8 mouse cellular contexts compared by ENCODE assay signal in genomic region chr11:120437857-120438385, GRCm38 (mm10). TPM values are rescaled to one million over a fixed set of nuclear protein-coding genes. Genes with fewer than 3 reads are reported as not detected.
DNase-seq lines count a peak whose midpoint lies in the region; ATAC-seq and TF ChIP-seq lines count a peak whose summit lies in the region.

No protein-coding gene starts in this region.

- peaks cover 4% of the 10 kb centered on the region; the same call in 1 of the 2 replicates for H3K36me3 ChIP-seq in heart, embryonic 11.5 days (ENCODE audit: control insufficient read depth, insufficient read depth, low read length)
- peaks cover 30% of the 10 kb centered on the region for H3K36me3 ChIP-seq in C2C12 (ENCODE audit: control insufficient read depth, insufficient read depth)
- H3K36me3 ChIP-seq in forebrain, embryonic 13.5 days (ENCODE audit: poor library complexity, severe bottlenecking), result peaks cover 22% of the 10 kb centered on the region
- peaks cover 10% of the 10 kb centered on the region for H3K36me3 ChIP-seq in liver, embryonic 14.5 days (replicated peaks; ENCODE audit: control insufficient read depth, insufficient read depth, low read depth)

- no peak for ATAC-seq in heart, embryonic 11.5 days (replicated peaks; ENCODE audit: insufficient number of reproducible peaks, low FRiP score, low TSS enrichment)
- ATAC-seq in forebrain, embryonic 13.5 days, result no peak
- ATAC-seq in liver, embryonic 14.5 days (ENCODE audit: insufficient read depth), result no peak
- ATAC-seq in activated CD4-positive, CD25-positive, alpha-beta regulatory T cell, adult 4 months, result no peak
- ATAC-seq in inflammation-experienced regulatory T-cells, adult 6 months, result no peak

- no peaks in the 10 kb centered on the region for H3K9me3 ChIP-seq in heart, embryonic 11.5 days (replicated peaks; ENCODE audit: control insufficient read depth, low read length)
- H3K9me3 ChIP-seq in forebrain, embryonic 13.5 days (replicated peaks), result no peaks in the 10 kb centered on the region
- H3K9me3 ChIP-seq in liver, embryonic 14.5 days (ENCODE audit: control insufficient read depth, low read length), result no peaks in the 10 kb centered on the region

- H3K9ac ChIP-seq in heart, embryonic 11.5 days (ENCODE audit: low read depth, low read length), result peak overlapping the region; percentile 95
- H3K9ac ChIP-seq in forebrain, embryonic 13.5 days, result peak overlapping the region; percentile 98
- peak overlapping the region; percentile 91 for H3K9ac ChIP-seq in liver, embryonic 14.5 days (replicated peaks)

- H3K4me3 ChIP-seq in heart, embryonic 11.5 days (ENCODE audit: low read depth, low read length), result peak overlapping the region; percentile 96
- H3K4me3 ChIP-seq in C2C12 (ENCODE audit: insufficient read depth, poor library complexity, severe bottlenecking), result peak overlapping the region; percentile 93
- peak overlapping the region; percentile 98 for H3K4me3 ChIP-seq in forebrain, embryonic 13.5 days
- peak overlapping the region; percentile 84 to 96 for H3K4me3 ChIP-seq in liver, embryonic 14.5 days (ENCODE audit: insufficient read depth in 1 of 2, low read depth in 2 of 2, low read length in 2 of 2)

- peaks cover 12% of the 10 kb centered on the region for H3K4me1 ChIP-seq in heart, embryonic 11.5 days (ENCODE audit: control insufficient read depth, insufficient read depth, low read length)
- peaks cover 13% of the 10 kb centered on the region for H3K4me1 ChIP-seq in forebrain, embryonic 13.5 days
- peaks cover 9 to 10% of the 10 kb centered on the region in 2 experiments for H3K4me1 ChIP-seq in liver, embryonic 14.5 days (replicated peaks; ENCODE audit: control insufficient read depth in 2 of 2, insufficient read depth in 2 of 2, low read length in 1 of 2)

- TF ChIP-seq CTCF in C2C12 (IDR thresholded peaks at IDR 0.05; ENCODE audit: control insufficient read depth, insufficient read depth, insufficient read length), result no peak
- TF ChIP-seq CTCF in liver, embryonic 14.5 days (IDR thresholded peaks at IDR 0.05; ENCODE audit: low read depth), result no peak

- peaks cover 45% of the 10 kb centered on the region for H3K79me2 ChIP-seq in C2C12 (ENCODE audit: control insufficient read depth, insufficient read depth)

- 30% methylated on average over 12 of the region's 12 CpGs for WGBS in heart, embryonic 11.5 days (ENCODE audit: insufficient replicate concordance)
- 31% methylated on average over 12 of the region's 12 CpGs for WGBS in forebrain, embryonic 13.5 days
- 27% methylated on average over 12 of the region's 12 CpGs for WGBS in liver, embryonic 14.5 days (ENCODE audit: insufficient replicate concordance)

- no peak for TF ChIP-seq EP300 in liver, embryonic 14.5 days (IDR thresholded peaks at IDR 0.05; ENCODE audit: low read depth)

- H3K4me2 ChIP-seq in heart, embryonic 11.5 days, result peak overlapping the region; percentile 81
- H3K4me2 ChIP-seq in forebrain, embryonic 13.5 days, result peak overlapping the region; percentile 91
- peak overlapping the region; percentile 93 for H3K4me2 ChIP-seq in liver, embryonic 14.5 days (ENCODE audit: low read depth)

- DNase-seq in heart, adult 9 months (ENCODE audit: low spot score in 2 of 2), result no peak
- DNase-seq in liver, embryonic 14.5 days (ENCODE audit: low read depth in 3 of 3, low spot score in 3 of 3), result no peak
- no peak for DNase-seq in urinary bladder, postnatal 25 days (ENCODE audit: low spot score)

- H3ac ChIP-seq in C2C12 (ENCODE audit: control insufficient read depth, insufficient read length, low read depth), result peak overlapping the region; percentile 26

- no peaks in the 10 kb centered on the region for H3K27me3 ChIP-seq in heart, embryonic 11.5 days (ENCODE audit: control insufficient read depth, insufficient read depth, low read length)
- H3K27me3 ChIP-seq in C2C12 (ENCODE audit: control insufficient read depth, insufficient read depth, insufficient read length), result peaks cover 14% of the 10 kb centered on the region
- H3K27me3 ChIP-seq in forebrain, embryonic 13.5 days, result no peaks in the 10 kb centered on the region
- no peaks in the 10 kb centered on the region for H3K27me3 ChIP-seq in liver, embryonic 14.5 days (ENCODE audit: control insufficient read depth, insufficient read depth, low read length)

- H3K27ac ChIP-seq in heart, embryonic 11.5 days (ENCODE audit: low read depth, low read length), result peak overlapping the region; percentile 80
- H3K27ac ChIP-seq in forebrain, embryonic 13.5 days, result no peak overlapping the region
- H3K27ac ChIP-seq in liver, embryonic 14.5 days, result peak overlapping the region; percentile 75

- peaks cover 40% of the 10 kb centered on the region for H3K79me3 ChIP-seq in C2C12 (ENCODE audit: low read depth)

TF ChIP-seq in C2C12, 6 proteins besides CTCF, POLR2A, EP300 and RAD21:
- TF ChIP-seq MYOG (IDR thresholded peaks at IDR 0.05; ENCODE audit: control insufficient read depth, extremely low read depth, insufficient read length) (no peak), MYOD1 (IDR thresholded peaks at IDR 0.05; ENCODE audit: control insufficient read depth, insufficient read length, low read depth) (no peak), FOSL1 (IDR thresholded peaks at IDR 0.05; ENCODE audit: insufficient read depth, low read length, poor library complexity, severe bottlenecking) (no peak), MAX (IDR thresholded peaks at IDR 0.05) (peak; percentile 0)

RNA-seq across cellular contexts. Expression of gene Nploc4, which starts 0.4 kb away (rescaled TPM):
- polyA plus RNA-seq in heart, embryonic 11.5 days (2014; fragmentation: Nextera tagmentation; extraction: Ambion mirVana), result 31.0 and 36.7 TPM in 2 replicates
- polyA plus RNA-seq in C2C12 (2012; fragmentation: generic; extraction: Trizol), result 61.8 TPM
- 33.6 and 33.9 TPM in 2 replicates for polyA plus RNA-seq in forebrain, embryonic 13.5 days (2015; fragmentation: Nextera tagmentation; extraction: Ambion mirVana)
- polyA plus RNA-seq in liver, embryonic 14.5 days (2012; rRNA removed), result 17.9 and 21.1 TPM in 2 replicates
- polyA plus RNA-seq in liver, embryonic 14.5 days (2014; fragmentation: Nextera tagmentation; extraction: Ambion mirVana), result 21.2 and 22.2 TPM in 2 replicates
- 1 to 10 TPM; 9.1 to 9.7 TPM for polyA plus RNA-seq in activated CD4-positive, CD25-positive, alpha-beta regulatory T cell, adult 4 months (2017; shearing (Covaris generic))
- 10 to 100 TPM in 2 of 3 experiments, 1 to 10 TPM in 1; 8.6 to 12.4 (median 11.0) TPM for polyA plus RNA-seq in inflammation-experienced regulatory T-cells, adult 6 months (2017; shearing (Covaris generic))

RNA-seq across cellular contexts. Expression of gene Tspan10, which starts 4.5 kb away (rescaled TPM):
- not detected in 2 replicates for polyA plus RNA-seq in heart, embryonic 11.5 days (2014; fragmentation: Nextera tagmentation; extraction: Ambion mirVana)
- 0.02 TPM for polyA plus RNA-seq in C2C12 (2012; fragmentation: generic; extraction: Trizol)
- polyA plus RNA-seq in forebrain, embryonic 13.5 days (2015; fragmentation: Nextera tagmentation; extraction: Ambion mirVana), result not detected in 2 replicates
- not detected in 2 replicates for polyA plus RNA-seq in liver, embryonic 14.5 days (2012; rRNA removed)
- polyA plus RNA-seq in liver, embryonic 14.5 days (2014; fragmentation: Nextera tagmentation; extraction: Ambion mirVana), result not detected in 2 replicates
- polyA plus RNA-seq in activated CD4-positive, CD25-positive, alpha-beta regulatory T cell, adult 4 months (2017; shearing (Covaris generic)), result not detected
- under 1 TPM in 1 of 3 experiments, not detected in 2; 0.28 TPM for polyA plus RNA-seq in inflammation-experienced regulatory T-cells, adult 6 months (2017; shearing (Covaris generic))

RNA-seq across cellular contexts. Expression of gene Pde6g, which starts 15.4 kb away (rescaled TPM):
- 0.24 TPM in 1 of 2 replicates, not detected in the other for polyA plus RNA-seq in heart, embryonic 11.5 days (2014; fragmentation: Nextera tagmentation; extraction: Ambion mirVana)
- polyA plus RNA-seq in C2C12 (2012; fragmentation: generic; extraction: Trizol), result 0.13 TPM
- 0.19 and 0.20 TPM in 2 replicates for polyA plus RNA-seq in forebrain, embryonic 13.5 days (2015; fragmentation: Nextera tagmentation; extraction: Ambion mirVana)
- polyA plus RNA-seq in liver, embryonic 14.5 days (2012; rRNA removed), result 0.19 and 0.25 TPM in 2 replicates
- polyA plus RNA-seq in liver, embryonic 14.5 days (2014; fragmentation: Nextera tagmentation; extraction: Ambion mirVana), result 0.15 and 0.23 TPM in 2 replicates
- under 1 TPM in 1 of 2 experiments, not detected in 1; 0.38 TPM for polyA plus RNA-seq in activated CD4-positive, CD25-positive, alpha-beta regulatory T cell, adult 4 months (2017; shearing (Covaris generic))
- under 1 TPM in 2 of 3 experiments, not detected in 1; 0.15 to 0.56 TPM for polyA plus RNA-seq in inflammation-experienced regulatory T-cells, adult 6 months (2017; shearing (Covaris generic))

RNA-seq across cellular contexts. Expression of gene Oxld1, which starts 19.9 kb away (rescaled TPM):
- 16.9 and 19.6 TPM in 2 replicates for polyA plus RNA-seq in heart, embryonic 11.5 days (2014; fragmentation: Nextera tagmentation; extraction: Ambion mirVana)
- 7.5 TPM for polyA plus RNA-seq in C2C12 (2012; fragmentation: generic; extraction: Trizol)
- 9.2 and 10.7 TPM in 2 replicates for polyA plus RNA-seq in forebrain, embryonic 13.5 days (2015; fragmentation: Nextera tagmentation; extraction: Ambion mirVana)
- polyA plus RNA-seq in liver, embryonic 14.5 days (2012; rRNA removed), result 5.3 and 5.8 TPM in 2 replicates
- polyA plus RNA-seq in liver, embryonic 14.5 days (2014; fragmentation: Nextera tagmentation; extraction: Ambion mirVana), result 8.0 and 8.4 TPM in 2 replicates
- polyA plus RNA-seq in activated CD4-positive, CD25-positive, alpha-beta regulatory T cell, adult 4 months (2017; shearing (Covaris generic)), result 1 to 10 TPM; 7.5 to 8.5 TPM
- polyA plus RNA-seq in inflammation-experienced regulatory T-cells, adult 6 months (2017; shearing (Covaris generic)), result 1 to 10 TPM; 4.8 to 6.8 (median 5.1) TPM

RNA-seq across cellular contexts. Expression of gene Ccdc137, which starts 20.0 kb away (rescaled TPM):
- polyA plus RNA-seq in heart, embryonic 11.5 days (2014; fragmentation: Nextera tagmentation; extraction: Ambion mirVana), result 21.3 and 27.5 TPM in 2 replicates
- 24.6 TPM for polyA plus RNA-seq in C2C12 (2012; fragmentation: generic; extraction: Trizol)
- polyA plus RNA-seq in forebrain, embryonic 13.5 days (2015; fragmentation: Nextera tagmentation; extraction: Ambion mirVana), result 30.9 and 31.3 TPM in 2 replicates
- 13.7 and 15.9 TPM in 2 replicates for polyA plus RNA-seq in liver, embryonic 14.5 days (2012; rRNA removed)
- polyA plus RNA-seq in liver, embryonic 14.5 days (2014; fragmentation: Nextera tagmentation; extraction: Ambion mirVana), result 11.0 and 11.1 TPM in 2 replicates
- 10 to 100 TPM; 15.6 to 22.7 TPM for polyA plus RNA-seq in activated CD4-positive, CD25-positive, alpha-beta regulatory T cell, adult 4 months (2017; shearing (Covaris generic))
- 10 to 100 TPM; 17.8 to 26.0 (median 17.9) TPM for polyA plus RNA-seq in inflammation-experienced regulatory T-cells, adult 6 months (2017; shearing (Covaris generic))
